Mouse (Mus musculus): ENCODE measurements around the gene Vmn1r223.

DNA sequence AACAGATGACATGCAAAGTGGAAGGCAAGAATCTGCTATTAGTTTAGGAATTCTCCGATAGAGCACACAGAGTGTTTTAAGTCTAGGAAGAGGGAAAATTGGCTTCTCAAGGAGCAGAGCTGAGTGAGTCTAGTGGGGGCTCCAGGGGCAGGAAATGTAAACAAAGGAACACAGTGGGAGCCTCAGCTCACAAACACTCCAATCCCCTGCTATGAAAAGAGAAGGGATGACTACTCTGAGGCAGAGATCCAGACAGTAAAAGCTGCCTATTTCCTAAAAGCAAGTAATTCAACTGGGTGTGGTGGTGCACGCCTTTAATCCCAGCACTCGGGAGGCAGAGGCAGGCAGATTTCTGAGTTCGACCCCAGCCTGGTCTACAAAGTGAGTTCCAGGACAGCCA, 32.6 kb downstream of the Vmn1r223 start:
- TF ChIP-seq POLR2A (IDR thresholded peaks at IDR 0.05; ENCODE audit: insufficient read depth, low read depth, low read length) (no peak), EP300 (IDR thresholded peaks at IDR 0.05; ENCODE audit: insufficient read depth, low read depth, low read length) (no peak), CTCF (IDR thresholded peaks at IDR 0.05) (no peak)

Measured in heart, adult 2 months (tissue).